Mouse (Mus musculus) neural tube, embryonic 15.5 days (tissue): Measurements from ENCODE around the gene Cd68. TPM values are rescaled to one million over a fixed set of nuclear protein-coding genes. Genes with fewer than 3 reads are reported as not detected.

Source experiments
- ATAC-seq: fragments of 200-750 bp; cut with Nextera tagmentation; 2 replicates; pipeline ENCODE4 v1.8.0; 2017; ENCODE audit warnings: mild to moderate bottlenecking, moderate TSS enrichment, moderate library complexity; ENCODE audit not compliant: low FRiP score
- H3K27ac ChIP-seq: fragments of 300-500 bp; sonication (generic); replicated peaks from 2 replicates; pipeline ENCODE4 v1.5.1; 2015; ENCODE audit warnings: mild to moderate bottlenecking, inconsistent platforms
- H3K27me3 ChIP-seq: fragments of 300-500 bp; sonication (generic); replicated peaks from 2 replicates; pipeline ENCODE4 v1.6.1; 2015; ENCODE audit warnings: inconsistent platforms
- H3K36me3 ChIP-seq: fragments of 300-500 bp; sonication (generic); 2 replicates; pipeline ENCODE4 v1.6.1; 2015; ENCODE audit warnings: inconsistent platforms
- H3K4me1 ChIP-seq: fragments of 300-500 bp; sonication (generic); 2 replicates; pipeline ENCODE4 v1.6.1; 2015; ENCODE audit warnings: inconsistent platforms
- H3K4me2 ChIP-seq: fragments of 300-500 bp; sonication (generic); 2 replicates; pipeline ENCODE4 v1.6.1; 2015; ENCODE audit warnings: inconsistent platforms, mild to moderate bottlenecking, moderate library complexity
- H3K4me3 ChIP-seq: fragments of 300-500 bp; sonication (generic); replicated peaks from 2 replicates; pipeline ENCODE4 v1.5.1; 2015; ENCODE audit warnings: mild to moderate bottlenecking, inconsistent platforms
- H3K9ac ChIP-seq: fragments of 300-500 bp; sonication (generic); replicated peaks from 2 replicates; pipeline ENCODE4 v1.6.1; 2015; ENCODE audit warnings: mild to moderate bottlenecking, inconsistent platforms
- H3K9me3 ChIP-seq: fragments of 300-500 bp; sonication (generic); replicated peaks from 2 replicates; pipeline ENCODE4 v1.6.1; 2016; ENCODE audit warnings: inconsistent platforms
- WGBS: fragments of 180-500 bp; shearing (Covaris S2); methylation state at CpG from one replicate; pipeline ENCODE4 v1.1.7; 2015; ENCODE audit warnings: mixed read lengths; 5-methylcytosine and 5-hydroxymethylcytosine counted together
- polyA plus RNA-seq: library from polyadenylated mRNA; unstranded; fragments of >200 nt; fragmentation: Nextera tagmentation; extraction: Ambion mirVana; gene quantifications from 2 replicates; pipeline ENCODE4 v1.2.1, GENCODE M21; 2015

The Cd68 gene
- polyA plus RNA-seq, 1 experiment from 2014 or later: 9.0 TPM

GRCm38 (mm10) chr11:69662967-69663671 lies 2.8 kb downstream of the Cd68 start:
- Histone ChIP-seq H3K9ac (peak overlapping the region; percentile 61), H3K27ac (peak overlapping the region; percentile 97), H3K27me3 (no peaks in the 10 kb centered on the region), H3K36me3 (peaks cover 58% of the 10 kb centered on the region), H3K4me3 (peak overlapping the region; percentile 66), H3K4me1 (peaks cover 28% of the 10 kb centered on the region), H3K4me2 (peak overlapping the region; percentile 65), H3K9me3 (no peaks in the 10 kb centered on the region)
- WGBS: 68% methylated on average over 13 of the region's 13 CpGs
- peak; percentile 22 for ATAC-seq

- Histone ChIP-seq H3K27me3 (no peaks in the 10 kb centered on the region), H3K4me2 (peak within 1 kb of the TSS; percentile 65), H3K9ac (peak within 1 kb of the TSS; percentile 61), H3K4me3 (peak within 1 kb of the TSS; percentile 66), H3K27ac (peak within 1 kb of the TSS; percentile 97), H3K9me3 (no peaks in the 10 kb centered on the region), H3K36me3 (peaks cover 58% of the 10 kb centered on the region), H3K4me1 (peaks cover 28% of the 10 kb centered on the region)
- peak; percentile 95 for ATAC-seq
- WGBS: under 1% methylated on average over 48 of the region's 48 CpGs
Observed at GRCm38 (mm10) chr11:69662213-69662966, 3.6 kb downstream of the Cd68 start, which contains the start of gene Mpdu1. TSS of gene Mpdu1 (minus strand) at chr11:69662642.

- Histone ChIP-seq H3K9me3 (no peaks in the 10 kb centered on the region), H3K4me1 (peaks cover 35% of the 10 kb centered on the region), H3K4me3 (peak overlapping the region; percentile 66), H3K9ac (peak overlapping the region; percentile 61), H3K27ac (peak overlapping the region; percentile 97; the same call in 1 of the 2 replicates), H3K4me2 (peak overlapping the region; percentile 65), H3K27me3 (no peaks in the 10 kb centered on the region), H3K36me3 (peaks cover 59% of the 10 kb centered on the region)
- no peak for ATAC-seq
- 76% methylated on average over 3 of the region's 3 CpGs for WGBS
Observed at GRCm38 (mm10) chr11:69661221-69661881, 4.6 kb downstream of the Cd68 start.

- no peak overlapping the region for H3K27ac ChIP-seq
- no peaks in the 10 kb centered on the region for H3K27me3 ChIP-seq
- H3K4me1 ChIP-seq: peaks cover 35% of the 10 kb centered on the region
- H3K4me3 ChIP-seq: no peak overlapping the region
- 87% methylated on average over 15 of the region's 15 CpGs for WGBS
- peaks cover 52% of the 10 kb centered on the region for H3K36me3 ChIP-seq
- H3K4me2 ChIP-seq: no peak overlapping the region
- no peak overlapping the region for H3K9ac ChIP-seq
- H3K9me3 ChIP-seq: no peaks in the 10 kb centered on the region
- ATAC-seq: no peak
Observed at GRCm38 (mm10) chr11:69657462-69657881, 8.5 kb downstream of the Cd68 start.

- no peaks in the 10 kb centered on the region for H3K9me3 ChIP-seq
- H3K27ac ChIP-seq: no peak overlapping the region
- peaks cover 59% of the 10 kb centered on the region for H3K36me3 ChIP-seq
- WGBS: 81% methylated on average over 10 of the region's 10 CpGs
- H3K9ac ChIP-seq: no peak overlapping the region
- no peaks in the 10 kb centered on the region for H3K27me3 ChIP-seq
- no peak for ATAC-seq
- peaks cover 34% of the 10 kb centered on the region for H3K4me1 ChIP-seq
- no peak overlapping the region for H3K4me3 ChIP-seq
- H3K4me2 ChIP-seq: no peak overlapping the region
Observed at GRCm38 (mm10) chr11:69656617-69657461, 9.1 kb downstream of the Cd68 start.

- peaks cover 26% of the 10 kb centered on the region for H3K4me1 ChIP-seq
- no peaks in the 10 kb centered on the region for H3K27me3 ChIP-seq
- 71% methylated on average over 5 of the region's 5 CpGs for WGBS
- no peak for ATAC-seq
- H3K4me3 ChIP-seq: no peak overlapping the region
- H3K4me2 ChIP-seq: 0 out of 2 replicates have a peak overlapping the region, but pooled peaks have one; percentile 15
- H3K27ac ChIP-seq: no peak overlapping the region
- no peak overlapping the region for H3K9ac ChIP-seq
- H3K9me3 ChIP-seq: no peaks in the 10 kb centered on the region
- peaks cover 67% of the 10 kb centered on the region for H3K36me3 ChIP-seq
Observed at GRCm38 (mm10) chr11:69656065-69656455, 9.9 kb downstream of the Cd68 start.

- Histone ChIP-seq H3K36me3 (peaks cover 73% of the 10 kb centered on the region), H3K4me3 (0 out of 2 replicates have a peak within 1 kb of the TSS, but pooled peaks have one; percentile 2), H3K9ac (no peak within 1 kb of the TSS; the same call in 1 of the 2 replicates), H3K4me1 (peaks cover 21% of the 10 kb centered on the region), H3K27me3 (no peaks in the 10 kb centered on the region), H3K4me2 (peak within 1 kb of the TSS; percentile 15; the same call in 1 of the 2 replicates), H3K27ac (peak within 1 kb of the TSS; percentile 48; the same call in 1 of the 2 replicates), H3K9me3 (no peaks in the 10 kb centered on the region)
- peak; percentile 63 for ATAC-seq
- 22% methylated on average over 34 of the region's 34 CpGs for WGBS
Observed at GRCm38 (mm10) chr11:69655264-69656064, 10.5 kb downstream of the Cd68 start, which contains the start of gene Sox15. TSS of gene Sox15 (plus strand) at chr11:69655314.

- WGBS: 51% methylated on average over 9 of the region's 9 CpGs
- no peak overlapping the region for H3K9ac ChIP-seq
- no peaks in the 10 kb centered on the region for H3K27me3 ChIP-seq
- no peak overlapping the region for H3K4me3 ChIP-seq
- H3K27ac ChIP-seq: 0 out of 2 replicates have a peak overlapping the region, but pooled peaks have one; percentile 4
- no peak for ATAC-seq
- no peak overlapping the region for H3K4me2 ChIP-seq
- H3K4me1 ChIP-seq: peaks cover 18% of the 10 kb centered on the region
- H3K36me3 ChIP-seq: peaks cover 80% of the 10 kb centered on the region
- H3K9me3 ChIP-seq: no peaks in the 10 kb centered on the region
Observed at GRCm38 (mm10) chr11:69654760-69655159, 11.2 kb downstream of the Cd68 start.

GRCm38 (mm10) chr11:69653399-69653798 lies 12.6 kb downstream of the Cd68 start:
- H3K9me3 ChIP-seq: no peaks in the 10 kb centered on the region
- H3K36me3 ChIP-seq: peaks cover 81% of the 10 kb centered on the region
- 70% methylated on average over 5 of the region's 5 CpGs for WGBS
- no peak overlapping the region for H3K4me2 ChIP-seq
- peaks cover 18% of the 10 kb centered on the region for H3K4me1 ChIP-seq
- no peaks in the 10 kb centered on the region for H3K27me3 ChIP-seq
- no peak overlapping the region for H3K9ac ChIP-seq
- ATAC-seq: no peak
- no peak overlapping the region for H3K4me3 ChIP-seq
- H3K27ac ChIP-seq: no peak overlapping the region

- Histone ChIP-seq H3K36me3 (peaks cover 95% of the 10 kb centered on the region), H3K9ac (no peak overlapping the region), H3K27me3 (no peaks in the 10 kb centered on the region), H3K27ac (no peak overlapping the region), H3K4me2 (no peak overlapping the region), H3K4me3 (no peak overlapping the region), H3K4me1 (no peaks in the 10 kb centered on the region), H3K9me3 (no peaks in the 10 kb centered on the region)
- WGBS: 94% methylated on average over 5 of the region's 5 CpGs
- ATAC-seq: no peak
Observed at GRCm38 (mm10) chr11:69645860-69646259, 20.1 kb downstream of the Cd68 start.
